Mouse (Mus musculus): ENCODE data around the gene Pxt1.

Gene Pxt1

GRCm38 (mm10) chr17:28915060-28915628 is 28.5 kb downstream of the Pxt1 start, which contains the start of gene 4930539E08Rik:
TSS of gene 4930539E08Rik (minus strand) at chr17:28915324.
- DNase-seq (ENCODE audit: extremely low read depth, low read depth, low spot score) = no peak

DNA sequence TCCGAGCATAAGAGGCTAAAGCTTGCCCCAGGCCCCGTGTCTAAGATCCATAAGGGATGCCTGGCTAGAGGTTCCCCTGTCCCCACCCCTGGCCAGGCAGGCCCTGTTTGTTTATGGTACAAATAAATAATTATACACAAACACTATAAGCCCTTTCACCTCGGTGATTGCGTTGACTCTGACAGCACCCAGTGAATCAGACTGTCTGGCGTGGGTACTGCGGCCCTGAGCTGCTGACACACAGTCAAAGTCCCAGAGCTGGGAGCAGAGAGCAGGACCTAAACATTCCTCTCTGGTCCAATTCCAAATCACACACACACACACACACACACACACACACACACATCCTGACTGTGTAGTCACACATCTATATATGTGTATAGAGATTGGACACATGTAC is 29.7 kb downstream of the Pxt1 start:
- DNase-seq (ENCODE audit: extremely low read depth, low read depth, low spot score) = no peak

- DNase-seq (ENCODE audit: extremely low read depth, low read depth, low spot score) = no peak
Measured at GRCm38 (mm10) chr17:28913200-28913599, 30.4 kb downstream of the Pxt1 start.

- DNase-seq (ENCODE audit: extremely low read depth, low read depth, low spot score) = no peak
Measured at GRCm38 (mm10) chr17:28910139-28910538, 33.5 kb downstream of the Pxt1 start.

DNA sequence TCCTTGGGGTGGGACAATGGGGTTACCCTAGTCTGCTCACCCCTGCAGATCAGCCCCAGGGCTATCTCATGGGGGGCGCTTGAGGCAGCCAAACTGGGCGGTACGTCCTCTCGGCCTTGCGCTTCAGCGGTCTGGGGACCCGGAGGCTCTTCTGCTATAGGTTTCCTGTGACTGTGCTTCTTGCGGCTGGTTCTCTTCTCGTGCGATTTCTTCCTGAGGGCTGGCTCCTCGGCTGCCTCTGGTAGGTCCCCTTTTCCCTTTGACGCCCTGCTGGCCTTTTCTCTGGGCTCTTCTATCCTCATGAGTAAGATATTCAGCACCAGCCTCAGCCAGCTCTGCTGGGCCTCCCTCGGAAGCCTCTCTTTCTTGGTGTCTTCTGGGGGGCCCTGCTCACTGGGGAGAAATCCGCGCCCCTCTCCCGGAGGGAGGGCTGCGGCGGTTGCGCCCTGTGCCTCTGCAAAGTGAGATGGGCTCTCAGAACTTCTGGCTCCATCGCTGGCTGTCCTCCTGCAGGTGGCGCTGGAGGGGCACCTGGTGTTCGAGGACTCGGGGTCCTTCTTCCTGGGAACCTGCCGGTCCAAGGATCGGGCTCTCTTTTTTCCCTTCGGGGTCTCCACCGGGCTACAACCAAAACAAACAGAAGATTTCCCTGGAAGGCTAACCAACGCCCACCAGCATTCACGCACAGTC is 34.2 kb downstream of the Pxt1 start:
- DNase-seq (ENCODE audit: extremely low read depth, low read depth, low spot score) = no peak

- DNase-seq (ENCODE audit: extremely low read depth, low read depth, low spot score) = no peak
Measured at GRCm38 (mm10) chr17:28907959-28908358, 35.7 kb downstream of the Pxt1 start.

DNA sequence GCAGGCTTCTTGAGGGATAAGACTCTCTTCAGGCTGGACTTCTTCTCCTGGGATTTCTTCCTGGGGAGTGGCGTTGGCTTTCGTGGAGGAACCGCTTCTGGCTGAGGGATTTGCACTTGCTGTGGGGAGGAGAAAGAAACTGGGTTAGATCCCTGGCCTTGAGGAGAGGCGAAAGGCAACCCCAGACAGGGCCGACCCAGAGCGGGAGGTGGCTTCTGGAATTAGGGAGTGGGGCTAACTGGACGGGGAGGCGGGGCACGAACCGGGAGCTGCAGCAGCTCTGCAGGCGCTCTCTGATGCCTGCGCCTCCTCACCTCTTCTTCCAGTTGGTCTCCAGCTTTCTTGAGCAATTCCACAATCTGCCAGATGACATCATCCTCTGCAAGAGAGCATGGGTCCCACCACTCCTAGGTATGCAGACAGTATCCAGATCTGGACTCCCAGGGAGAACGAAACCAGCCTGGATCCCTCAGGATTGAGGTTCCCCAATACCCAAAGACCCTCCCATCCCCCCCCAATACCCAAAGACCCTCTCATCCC is 38.2 kb downstream of the Pxt1 start:
- DNase-seq (ENCODE audit: extremely low read depth, low read depth, low spot score) = no peak

DNA sequence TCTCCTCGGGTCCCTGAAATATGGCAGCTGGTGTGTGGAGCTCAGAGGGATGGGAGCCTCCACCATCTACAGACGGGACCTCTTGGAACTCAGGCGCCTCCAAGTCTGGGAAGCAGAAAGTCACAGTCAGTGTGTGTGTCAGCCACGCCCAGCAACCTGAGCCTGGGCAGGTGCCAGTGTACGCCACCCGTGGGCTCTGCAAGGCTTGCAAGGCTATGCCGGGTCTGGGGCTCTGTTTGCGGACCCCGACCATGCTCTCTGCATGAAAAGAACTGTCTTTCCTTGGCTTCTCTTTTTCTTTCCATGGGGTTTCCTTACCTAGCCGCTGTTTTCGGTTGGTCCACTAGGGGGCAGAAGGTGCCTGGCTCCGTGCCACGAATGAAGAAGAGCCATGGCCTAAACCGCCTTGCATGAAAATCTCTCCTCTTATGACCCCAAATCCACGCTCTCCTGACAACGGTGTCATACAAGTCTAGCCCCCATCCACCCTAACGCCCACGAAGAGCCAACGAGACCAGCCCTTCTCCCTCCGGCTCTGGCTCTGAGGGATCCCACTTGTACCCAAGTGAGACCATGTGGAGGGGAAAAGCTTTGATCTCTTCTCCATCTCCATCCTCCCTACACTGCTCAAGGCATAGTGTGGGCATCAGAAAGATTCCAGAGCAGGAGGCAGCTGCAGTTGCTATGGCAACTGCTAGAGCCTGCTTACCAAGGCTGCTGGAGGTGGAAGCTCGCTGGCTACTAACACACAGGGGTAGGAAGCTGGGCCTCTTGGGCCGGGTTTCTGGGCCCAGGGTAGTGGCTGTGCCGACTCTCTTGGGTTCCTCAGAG is 38.9 kb downstream of the Pxt1 start:
- DNase-seq (ENCODE audit: extremely low read depth, low read depth, low spot score) = no peak

DNA sequence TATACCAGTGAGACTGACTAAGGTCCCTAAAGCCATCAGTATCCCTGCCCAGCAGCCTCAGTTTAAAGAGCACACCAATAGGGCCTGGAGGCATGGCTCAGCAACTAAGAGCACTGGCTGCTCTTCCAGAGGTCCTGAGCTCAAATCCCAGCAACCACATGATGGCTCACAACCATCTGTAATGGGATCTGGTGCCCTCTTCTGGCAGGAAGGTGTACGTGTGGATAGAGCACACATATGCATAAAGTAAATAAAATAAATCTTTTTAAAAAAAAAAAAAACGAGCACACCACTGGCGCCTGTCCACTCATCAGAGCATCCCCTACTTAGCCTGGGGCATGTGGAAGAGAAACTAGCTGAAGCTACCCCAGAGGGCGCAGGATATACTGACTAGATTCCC is 42.1 kb downstream of the Pxt1 start:
- no peak for DNase-seq (ENCODE audit: extremely low read depth, low read depth, low spot score)

DNA sequence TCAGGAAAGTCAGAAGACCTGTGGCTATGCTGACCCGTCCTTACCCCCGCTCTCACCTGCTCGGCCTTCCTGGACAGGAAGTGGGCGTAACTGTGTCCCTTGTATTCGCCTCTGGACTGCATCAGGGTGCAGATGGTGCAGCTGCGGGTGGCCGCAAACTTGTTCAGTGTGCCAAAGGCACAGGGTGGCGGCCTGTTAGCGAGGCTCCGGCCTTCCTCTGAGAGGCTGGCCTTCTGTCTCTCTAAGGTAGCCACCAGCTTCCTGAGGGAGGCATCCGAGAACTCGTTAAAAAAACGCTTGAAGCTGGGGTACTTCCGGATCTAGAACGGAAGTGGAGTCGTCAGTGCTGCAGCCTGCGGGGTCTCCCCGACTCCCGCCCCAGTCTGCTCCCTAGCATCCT is 44.2 kb downstream of the Pxt1 start:
- DNase-seq (ENCODE audit: extremely low read depth, low read depth, low spot score) = no peak

DNA sequence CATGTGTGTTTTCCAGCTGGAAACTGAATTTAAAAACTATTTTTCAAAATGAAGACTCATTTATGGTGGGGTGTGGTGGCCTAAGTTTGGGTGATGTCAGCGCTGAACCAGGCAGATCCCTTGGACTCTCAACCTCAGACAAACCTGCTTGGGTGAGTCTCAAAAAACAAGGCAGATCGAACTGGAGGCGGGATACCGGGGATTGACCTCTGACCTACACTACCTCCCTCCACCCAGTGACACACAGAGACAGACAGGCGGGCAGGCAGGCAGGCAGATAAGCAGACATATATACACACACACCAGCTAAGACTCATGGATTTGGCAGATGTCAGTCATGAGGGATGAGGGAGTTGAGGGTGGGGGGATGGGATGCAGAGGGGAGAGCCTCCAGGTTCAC is 45.4 kb downstream of the Pxt1 start:
- DNase-seq (ENCODE audit: extremely low read depth, low read depth, low spot score) = no peak

- no peak for DNase-seq (ENCODE audit: extremely low read depth, low read depth, low spot score)
Measured at GRCm38 (mm10) chr17:28897817-28898216, 45.8 kb downstream of the Pxt1 start.

DNA sequence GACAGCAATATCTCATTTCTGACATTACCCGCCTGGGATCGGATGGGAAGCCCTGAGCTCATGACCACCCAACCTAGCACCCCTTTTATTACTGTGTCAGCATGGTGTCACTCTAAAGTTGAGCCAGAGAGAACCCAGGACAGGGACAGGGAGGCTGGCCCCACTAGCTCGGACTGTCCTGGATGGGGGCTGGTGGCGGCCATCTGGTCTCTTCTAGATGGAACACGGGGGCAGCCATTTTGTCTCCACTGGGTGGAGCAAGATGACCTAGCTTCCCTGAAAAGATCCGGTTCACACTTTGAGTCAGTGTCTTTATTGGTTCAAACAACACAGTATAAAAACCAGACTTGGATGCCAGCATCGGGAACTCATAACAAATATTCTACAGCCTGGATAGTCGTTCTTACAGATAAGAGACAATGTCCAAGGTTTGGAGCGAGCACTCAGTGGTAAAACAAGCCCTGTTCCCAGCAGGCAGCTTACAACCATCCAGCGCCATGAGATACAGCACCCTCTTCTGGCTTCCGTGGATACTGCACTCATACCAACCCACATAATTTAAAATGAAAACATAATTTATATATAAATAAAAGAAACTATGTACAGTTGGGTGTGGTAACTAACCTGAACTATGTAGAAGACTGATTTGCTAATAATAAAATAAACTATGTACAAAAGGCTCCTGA is 47.4 kb downstream of the Pxt1 start:
- no peak for DNase-seq (ENCODE audit: extremely low read depth, low read depth, low spot score)

DNA sequence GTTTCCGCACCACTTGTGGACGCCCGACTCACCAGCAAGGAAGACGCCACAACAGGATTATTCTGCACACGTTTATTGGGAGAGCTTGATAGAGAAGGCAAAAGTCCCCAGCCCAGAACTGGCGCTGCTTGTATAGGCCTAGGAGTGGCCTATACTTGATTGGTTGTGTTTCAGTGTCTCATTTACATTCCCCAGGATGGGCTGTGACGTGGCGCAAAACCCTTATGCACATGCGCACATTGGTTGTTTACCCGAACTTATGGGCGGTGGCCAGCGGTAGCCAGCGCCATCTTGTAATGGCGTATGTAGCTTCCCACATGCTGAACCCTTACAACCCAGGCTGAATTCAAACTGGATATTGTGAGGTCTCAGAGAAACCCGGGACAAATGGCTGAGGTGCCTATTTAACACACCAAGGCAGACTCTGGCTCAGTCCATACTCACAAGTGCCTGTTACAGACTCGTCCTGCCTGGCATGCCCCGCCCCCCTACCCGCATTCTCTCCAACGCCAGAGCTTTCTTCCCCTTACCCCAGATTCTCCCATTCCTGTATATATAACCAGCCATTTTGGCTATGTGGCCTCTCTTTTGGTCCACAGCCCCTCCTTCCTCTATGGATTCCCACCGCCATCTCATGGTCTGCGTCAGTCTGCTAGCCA is 48.3 kb downstream of the Pxt1 start:
- DNase-seq (ENCODE audit: extremely low read depth, low read depth, low spot score) = no peak

DNA sequence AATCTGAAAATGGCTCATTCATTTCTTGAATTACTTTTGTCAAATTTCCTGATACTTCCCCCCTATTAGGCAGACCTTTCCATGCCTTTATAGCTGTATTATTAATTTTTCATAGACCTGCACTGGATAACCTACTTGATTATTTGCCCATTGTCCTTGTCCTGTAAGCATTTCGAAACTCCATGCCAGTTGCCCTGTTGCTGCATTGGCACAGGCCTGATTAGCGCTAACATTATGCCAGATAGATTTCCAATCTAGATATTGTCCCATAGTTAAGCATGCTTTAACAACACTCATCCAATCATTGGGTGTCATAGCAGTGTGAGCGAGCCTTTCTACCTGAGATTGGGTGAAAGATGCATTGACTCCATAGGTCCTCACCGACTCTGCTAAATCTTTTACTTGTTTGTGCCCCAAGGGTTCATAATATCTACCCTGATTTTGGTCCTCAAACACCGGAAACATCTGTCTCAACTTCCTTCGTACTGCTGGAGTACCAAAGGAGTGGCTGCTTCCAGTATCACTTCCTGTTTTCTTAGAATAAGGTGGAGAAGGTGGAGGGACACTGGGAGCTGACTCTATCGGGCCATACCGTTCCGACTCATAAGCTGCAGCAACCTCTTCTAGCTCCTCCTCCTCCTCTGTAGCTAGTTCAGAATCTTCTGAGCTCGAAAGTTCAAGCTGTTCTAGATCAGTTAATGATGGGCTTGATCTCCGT is 49.4 kb downstream of the Pxt1 start:
- DNase-seq (ENCODE audit: extremely low read depth, low read depth, low spot score) = peak; percentile 49

GRCm38 (mm10) chr17:28886266-28886665 is 57.4 kb downstream of the Pxt1 start:
- DNase-seq (ENCODE audit: extremely low read depth, low read depth, low spot score) = no peak

GRCm38 (mm10) chr17:28885231-28885630 is 58.4 kb downstream of the Pxt1 start:
- no peak for DNase-seq (ENCODE audit: extremely low read depth, low read depth, low spot score)
